18 mouse cellular contexts compared by ENCODE assay signal in the genomic region with DNA sequence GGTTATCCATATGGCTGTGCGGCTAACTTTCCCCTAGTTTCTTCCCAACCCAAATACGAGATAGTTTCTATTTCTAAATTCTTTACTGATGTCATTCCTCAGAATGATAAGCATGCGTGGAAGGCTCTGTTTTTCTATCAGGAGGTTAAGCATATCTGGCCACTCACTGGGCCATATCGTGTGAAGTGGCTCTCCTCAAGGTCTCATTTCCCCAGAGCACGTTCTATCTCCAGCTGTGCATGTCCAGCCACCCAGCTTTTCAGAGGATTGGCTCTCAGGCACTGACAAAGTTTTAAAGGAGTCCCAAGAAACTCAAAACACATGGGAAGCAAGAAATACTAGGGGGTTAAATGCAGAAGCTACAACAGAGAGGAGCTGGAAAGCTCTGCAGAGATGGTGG.
"Had no signal": no experiment of that assay in that cellular context is flagged by ENCODE, and none has a peak within 500 bp of the region (broad histone marks: within the 10 kb centered on the region; RNA-seq: fewer than 3 reads in every experiment).

No protein-coding gene starts in this region.

- H3K4me3 ChIP-seq: lung, embryonic 15.5 days; megakaryocyte, embryonic 14.5 days; midbrain, embryonic 12.5 days; neural tube, embryonic 12.5 days; stomach, embryonic 15.5 days had no signal

- H3K9me3 ChIP-seq: lung, embryonic 15.5 days; midbrain, embryonic 12.5 days; neural tube, embryonic 12.5 days; stomach, embryonic 15.5 days had no signal

- H3K4me1 ChIP-seq: megakaryocyte, embryonic 14.5 days; stomach, embryonic 15.5 days had no signal

- H3K4me2 ChIP-seq: lung, embryonic 15.5 days; midbrain, embryonic 12.5 days; neural tube, embryonic 12.5 days; stomach, embryonic 15.5 days had no signal

- H3K36me3 ChIP-seq: lung, embryonic 15.5 days; midbrain, embryonic 12.5 days; neural tube, embryonic 12.5 days; stomach, embryonic 15.5 days had no signal

- H3K27me3 ChIP-seq: lung, embryonic 15.5 days; neural tube, embryonic 12.5 days; stomach, embryonic 15.5 days had no signal

- H3K27ac ChIP-seq: lung, embryonic 15.5 days; macrophage; midbrain, embryonic 12.5 days; neural tube, embryonic 12.5 days; stomach, embryonic 15.5 days; stomach, postnatal 0 days had no signal

- DNase-seq: liver, postnatal 0 days; lung, adult 2 months; lung, postnatal 14 days; lung, postnatal 36 days; midbrain, embryonic 14.5 days; right cerebral cortex, postnatal 14 days; thymus, adult 2 months; thymus, postnatal 25 days; thymus, postnatal 4 days had no signal

- ATAC-seq: liver, postnatal 0 days; lung, postnatal 0 days; midbrain, embryonic 16.5 days had no signal

- H3K9ac ChIP-seq: liver, postnatal 0 days; lung, embryonic 15.5 days; midbrain, embryonic 12.5 days; neural tube, embryonic 12.5 days; stomach, embryonic 15.5 days had no signal
